Mouse (Mus musculus): Measurements from ENCODE around the gene 9130019O22Rik.

GRCm38 (mm10) chr7:127343351-127344019, 43.5 kb downstream of the 9130019O22Rik start:
- TF ChIP-seq FLI1 (IDR thresholded peaks at IDR 0.05; ENCODE audit: low read length) (no peak), GATA1 (IDR thresholded peaks at IDR 0.05; ENCODE audit: borderline replicate concordance, low read length) (no peak)

Data from megakaryocyte, embryonic 14.5 days (primary cell).